Mouse (Mus musculus) heart, embryonic 14.5 days (tissue): ENCODE data around the gene Lrrc74a. TPM values are rescaled to one million over a fixed set of nuclear protein-coding genes. Genes with fewer than 3 reads are reported as not detected.

Experiments used
- ATAC-seq: fragments of 200-750 bp; cut with Nextera tagmentation; 2 replicates; pipeline ENCODE4 v1.8.0; 2017; ENCODE audit warnings: low read depth, moderate TSS enrichment; ENCODE audit not compliant: insufficient number of reproducible peaks, insufficient read depth, low FRiP score
- H3K27ac ChIP-seq, 2 experiments: fragments of 200-500 bp in 1 of 2; fragments of 300-500 bp in 1 of 2; sonication (generic) in 1 of 2; replicated peaks in 1 of 2; 2 replicates each; pipeline ENCODE4 v1.5.1; 2012 to 2014; ENCODE audit warnings: low read depth in 2 of 2, low read length in 2 of 2, control low read depth in 1 of 2, mild to moderate bottlenecking in 1 of 2, mixed read lengths in 1 of 2; ENCODE audit not compliant: control insufficient read depth in 1 of 2, insufficient read depth in 1 of 2
- H3K27me3 ChIP-seq: fragments of 300-500 bp; sonication (generic); 2 replicates; pipeline ENCODE4 v1.6.1; 2014; ENCODE audit warnings: mild to moderate bottlenecking, low read length, control low read depth; ENCODE audit not compliant: control insufficient read depth, insufficient read depth
- H3K36me3 ChIP-seq: fragments of 300-500 bp; sonication (generic); 2 replicates; pipeline ENCODE4 v1.6.1; 2014; ENCODE audit warnings: mild to moderate bottlenecking, control low read depth, low read length, mixed read lengths; ENCODE audit not compliant: control insufficient read depth, insufficient read depth
- H3K4me1 ChIP-seq, 2 experiments: fragments of 200-500 bp in 1 of 2; fragments of 300-500 bp in 1 of 2; sonication (generic) in 1 of 2; 2 replicates each; pipeline ENCODE4 v1.6.1; 2012 to 2014; ENCODE audit warnings: low read length in 2 of 2, control low read depth in 1 of 2, mixed read lengths in 1 of 2; ENCODE audit not compliant: control insufficient read depth in 2 of 2, insufficient read depth in 2 of 2
- H3K4me2 ChIP-seq: fragments of 300-500 bp; sonication (generic); 2 replicates; pipeline ENCODE4 v1.6.1; 2014; ENCODE audit warnings: mild to moderate bottlenecking, low read length
- H3K4me3 ChIP-seq, 2 experiments: fragments of 200-500 bp in 1 of 2; fragments of 300-500 bp in 1 of 2; sonication (generic) in 1 of 2; 2 replicates each; pipeline ENCODE4 v1.5.1; 2012 to 2014; ENCODE audit warnings: low read length in 2 of 2, mild to moderate bottlenecking in 2 of 2, control low read depth in 1 of 2, low read depth in 1 of 2, moderate library complexity in 1 of 2; ENCODE audit not compliant: control insufficient read depth in 1 of 2, insufficient read depth in 1 of 2
- H3K9ac ChIP-seq: fragments of 300-500 bp; sonication (generic); 2 replicates; pipeline ENCODE4 v1.6.1; 2014; ENCODE audit warnings: mild to moderate bottlenecking, low read length
- H3K9me3 ChIP-seq: fragments of 300-500 bp; sonication (generic); 2 replicates; pipeline ENCODE4 v1.6.1; 2016; ENCODE audit warnings: low read length, control low read depth; ENCODE audit not compliant: control insufficient read depth
- WGBS: fragments of 180-500 bp; shearing (Covaris S2); extraction: QIAGEN DNeasy Blood & Tissue Kit; methylation state at CpG from one replicate; pipeline ENCODE4 v1.1.7; 2014; 5-methylcytosine and 5-hydroxymethylcytosine counted together
- polyA plus RNA-seq: library from polyadenylated mRNA; unstranded; fragments of >200 nt; fragmentation: Nextera tagmentation; extraction: Ambion mirVana; gene quantifications from 2 replicates; pipeline ENCODE4 v1.2.1, GENCODE M21; 2014

Lrrc74a gene
- polyA plus RNA-seq, 1 experiment from 2014 or later, result not detected

DNA sequence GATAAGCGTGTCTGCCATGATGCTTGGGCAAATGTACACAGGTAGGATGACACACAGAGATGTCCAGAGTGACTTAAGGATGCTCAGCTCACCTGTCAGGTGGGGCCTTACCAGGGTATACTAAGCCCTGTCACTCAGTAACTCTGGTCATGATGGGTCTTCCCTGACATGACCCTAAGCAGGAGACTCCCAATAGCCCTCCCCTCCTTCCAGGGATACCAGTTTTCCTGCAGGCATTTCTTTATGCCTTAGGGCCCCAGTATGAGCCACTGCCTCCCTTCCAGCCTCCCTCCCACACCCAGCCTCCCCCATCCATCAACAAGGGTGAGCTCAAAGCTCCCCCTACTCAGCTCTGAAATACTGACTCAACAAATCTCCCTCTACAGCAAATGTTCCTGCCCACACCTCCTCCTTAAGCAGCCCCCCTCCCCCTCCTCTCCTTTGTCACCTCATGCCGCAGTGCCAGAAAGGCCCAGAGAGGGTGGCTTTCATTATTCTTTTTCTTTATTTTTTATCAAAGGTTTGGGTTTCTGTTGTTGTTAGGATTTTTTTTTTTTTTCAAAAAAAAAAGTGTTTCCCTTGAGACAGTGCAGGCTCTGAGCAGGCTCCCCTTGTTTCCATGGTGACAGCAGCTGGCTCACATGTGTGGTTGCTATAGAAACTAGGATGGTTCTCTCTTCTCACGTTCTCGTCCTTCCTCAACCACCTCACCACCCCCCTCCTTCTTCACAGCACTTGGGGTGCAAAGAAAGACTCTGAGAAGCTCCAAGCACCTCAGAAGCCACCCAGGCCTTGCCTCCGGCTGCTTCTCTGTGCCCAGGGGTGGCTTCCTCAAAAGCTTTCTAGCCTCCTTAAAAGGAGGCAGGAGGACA lies 73.0 kb downstream of the Lrrc74a start:
- Histone ChIP-seq H3K9me3 (no peaks in the 10 kb centered on the region), H3K9ac (no peak overlapping the region), H3K4me2 (no peak overlapping the region), H3K4me3 (no peak overlapping the region), H3K36me3 (no peaks in the 10 kb centered on the region), H3K27me3 (no peaks in the 10 kb centered on the region), H3K27ac (no peak overlapping the region), H3K4me1 (peaks cover 44 to 69% of the 10 kb centered on the region in 2 experiments)
- no peak for ATAC-seq
- WGBS, result 47% methylated on average over 5 of the region's 5 CpGs

- no peak overlapping the region for H3K9ac ChIP-seq
- no peak overlapping the region for H3K27ac ChIP-seq
- whole genome bisulfite sequencing, result 68% methylated on average over 4 of the region's 4 CpGs
- no peak overlapping the region for H3K4me3 ChIP-seq
- H3K9me3 ChIP-seq, result no peaks in the 10 kb centered on the region
- H3K36me3 ChIP-seq, result no peaks in the 10 kb centered on the region
- no peaks in the 10 kb centered on the region for H3K27me3 ChIP-seq
- H3K4me1 ChIP-seq, result peaks cover 42 to 67% of the 10 kb centered on the region in 2 experiments
- no peak for ATAC-seq
- H3K4me2 ChIP-seq, result no peak overlapping the region
Observed at GRCm38 (mm10) chr12:86807795-86808128, 73.6 kb downstream of the Lrrc74a start.

DNA sequence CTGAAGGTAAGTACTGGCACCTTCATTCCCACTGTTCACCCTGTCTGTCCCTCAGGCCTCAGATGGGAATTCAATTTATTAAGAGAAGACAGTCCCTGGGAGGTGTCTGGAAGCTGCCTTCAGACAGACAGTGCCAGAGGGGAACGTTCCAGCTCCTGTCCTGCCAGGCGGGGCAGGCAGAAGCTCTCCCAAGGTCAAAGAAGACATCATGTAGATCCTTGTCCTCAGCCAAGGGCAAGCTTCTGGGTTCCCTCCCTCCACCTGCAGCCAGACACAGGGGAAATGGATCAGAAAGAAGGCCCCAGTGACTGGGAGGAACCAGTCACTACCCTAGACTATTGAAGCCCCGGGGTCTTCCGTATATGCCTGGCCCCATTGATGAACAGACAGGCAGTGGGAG lies 74.7 kb downstream of the Lrrc74a start:
- Histone ChIP-seq H3K4me3 (no peak overlapping the region), H3K4me1 (peaks cover 38 to 57% of the 10 kb centered on the region in 2 experiments), H3K9me3 (no peaks in the 10 kb centered on the region), H3K27ac (no peak overlapping the region), H3K9ac (no peak overlapping the region; the same call in 1 of the 2 replicates), H3K27me3 (no peaks in the 10 kb centered on the region), H3K36me3 (no peaks in the 10 kb centered on the region), H3K4me2 (no peak overlapping the region)
- 76% methylated on average over 4 of the region's 4 CpGs for WGBS
- no peak for ATAC-seq

DNA sequence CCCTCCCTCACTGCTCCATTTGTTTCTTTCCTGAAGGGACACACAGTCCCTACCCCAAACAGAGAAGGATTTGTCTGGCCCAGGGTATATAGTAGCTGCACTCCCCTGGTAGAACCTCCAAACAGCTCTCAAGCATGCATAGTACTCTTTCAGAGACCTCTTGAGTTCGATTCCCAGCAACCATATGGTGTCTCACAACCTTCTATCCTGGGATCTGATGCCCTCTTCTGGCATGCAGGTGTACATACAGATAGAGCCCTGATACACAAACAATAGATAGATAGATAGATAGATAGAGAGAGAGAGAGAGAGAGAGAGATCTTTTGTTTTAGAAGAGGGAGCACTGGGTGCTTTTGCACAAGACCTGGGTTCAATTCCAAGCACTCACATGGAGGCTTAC lies 75.9 kb downstream of the Lrrc74a start:
- Histone ChIP-seq H3K4me1 (peaks cover 28 to 46% of the 10 kb centered on the region in 2 experiments), H3K4me3 (no peak overlapping the region), H3K9me3 (no peaks in the 10 kb centered on the region), H3K9ac (no peak overlapping the region), H3K27ac (no peak overlapping the region), H3K36me3 (no peaks in the 10 kb centered on the region), H3K27me3 (no peaks in the 10 kb centered on the region), H3K4me2 (no peak overlapping the region)
- no peak for ATAC-seq
- 93% methylated on average over 1 of the region's 1 CpGs for WGBS

- H3K36me3 ChIP-seq, result no peaks in the 10 kb centered on the region
- no peak overlapping the region for H3K4me2 ChIP-seq
- H3K9me3 ChIP-seq, result no peaks in the 10 kb centered on the region
- peaks cover 25 to 49% of the 10 kb centered on the region in 2 experiments for H3K4me1 ChIP-seq
- WGBS, result 34% methylated on average over 11 of the region's 11 CpGs
- H3K9ac ChIP-seq, result no peak overlapping the region
- H3K27ac ChIP-seq, result peak overlapping the region; percentile 65 to 80
- no peak overlapping the region for H3K4me3 ChIP-seq
- no peaks in the 10 kb centered on the region for H3K27me3 ChIP-seq
- no peak for ATAC-seq
Observed at GRCm38 (mm10) chr12:86810725-86811444, 76.7 kb downstream of the Lrrc74a start.

DNA sequence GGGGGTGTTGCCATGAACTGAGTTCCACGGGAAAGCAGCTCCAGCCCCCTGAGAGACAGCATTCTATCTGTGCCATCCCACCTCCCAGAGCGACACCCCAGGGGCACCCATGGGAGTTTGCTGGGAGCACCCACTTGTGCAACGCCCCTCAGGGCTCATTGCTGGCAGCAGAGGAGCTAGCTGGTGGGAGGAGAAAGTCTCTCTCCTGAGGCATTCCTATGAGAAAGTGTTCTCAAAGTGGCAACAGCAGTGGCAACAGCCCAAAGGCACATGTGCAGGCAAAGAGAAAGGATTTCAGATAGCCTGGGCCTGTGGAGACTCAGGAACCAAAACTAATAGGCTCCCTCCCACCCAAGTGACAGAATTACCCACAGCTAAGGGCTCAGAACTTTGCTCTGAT lies 78.6 kb downstream of the Lrrc74a start:
- 71% methylated on average over 3 of the region's 3 CpGs for WGBS
- H3K27me3 ChIP-seq, result no peaks in the 10 kb centered on the region
- H3K4me2 ChIP-seq, result no peak overlapping the region
- peak overlapping the region in 1 of 2 experiments; percentile 4; a peak in 1 of 4 replicates for H3K27ac ChIP-seq
- no peak for ATAC-seq
- no peak overlapping the region for H3K9ac ChIP-seq
- H3K4me3 ChIP-seq, result no peak overlapping the region
- H3K9me3 ChIP-seq, result no peaks in the 10 kb centered on the region
- peaks cover 31 to 49% of the 10 kb centered on the region in 2 experiments for H3K4me1 ChIP-seq
- no peaks in the 10 kb centered on the region for H3K36me3 ChIP-seq
